Mouse (Mus musculus): ENCODE measurements around the gene Ampd2.

GRCm38 (mm10) chr3:108096726-108097125 lies 10.3 kb upstream of the Ampd2 start:
- no peak for TF ChIP-seq EP300 (IDR thresholded peaks at IDR 0.05; ENCODE audit: insufficient read depth, low read depth, low read length)
- no peak for TF ChIP-seq CTCF (IDR thresholded peaks at IDR 0.05)

Data from heart, adult 2 months (tissue).